Mouse (Mus musculus) MN1 (cell line): ENCODE measurements around the gene Tuba1b.

Experiments
- DNase-seq: peaks from one replicate; pipeline ENCODE4 v3.0.0-alpha.2; 2016; ENCODE audit warnings: low spot score

The Tuba1b gene

GRCm38 (mm10) chr15:98891198-98891742, 43.1 kb downstream of the Tuba1b start:
- DNase-seq: no peak

- no peak for DNase-seq
These were observed 46.8 kb downstream of the Tuba1b start for GRCm38 (mm10) chr15:98887526-98887925.

DNA sequence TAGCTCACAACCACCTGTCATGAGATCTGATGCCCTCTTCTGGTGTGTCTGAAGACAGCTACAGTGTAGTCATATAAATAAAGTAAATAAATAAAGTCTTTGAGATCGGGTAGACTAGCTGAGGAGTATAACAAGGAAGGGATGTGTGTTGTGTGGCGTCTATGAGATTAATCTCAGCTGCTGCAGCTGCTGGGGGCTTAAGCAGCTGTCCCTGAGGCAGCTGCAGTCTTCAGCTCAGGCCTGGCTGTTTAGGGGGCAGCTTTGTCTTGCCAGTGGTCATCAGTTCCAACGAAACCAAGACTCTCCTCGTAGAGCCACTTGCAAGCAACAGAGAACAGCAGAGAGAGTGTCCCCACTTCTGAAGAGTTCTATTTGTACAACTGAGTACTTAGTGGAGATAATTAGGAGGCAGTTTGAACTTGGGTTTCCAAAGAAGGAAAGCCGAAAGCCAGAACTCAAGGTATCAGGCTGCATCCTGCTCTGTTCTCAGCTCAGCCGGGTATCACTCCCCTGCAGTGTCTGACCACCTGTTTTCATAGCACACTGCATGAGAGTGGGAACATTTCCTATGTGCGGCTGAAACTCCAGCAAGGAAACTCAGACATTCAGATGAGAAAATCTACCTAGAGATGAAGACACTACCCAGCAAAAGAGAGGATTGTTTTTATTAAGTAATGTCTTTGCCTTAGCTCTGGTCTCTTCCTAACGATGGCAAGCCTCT, 47.5 kb downstream of the Tuba1b start:
- no peak for DNase-seq

DNA sequence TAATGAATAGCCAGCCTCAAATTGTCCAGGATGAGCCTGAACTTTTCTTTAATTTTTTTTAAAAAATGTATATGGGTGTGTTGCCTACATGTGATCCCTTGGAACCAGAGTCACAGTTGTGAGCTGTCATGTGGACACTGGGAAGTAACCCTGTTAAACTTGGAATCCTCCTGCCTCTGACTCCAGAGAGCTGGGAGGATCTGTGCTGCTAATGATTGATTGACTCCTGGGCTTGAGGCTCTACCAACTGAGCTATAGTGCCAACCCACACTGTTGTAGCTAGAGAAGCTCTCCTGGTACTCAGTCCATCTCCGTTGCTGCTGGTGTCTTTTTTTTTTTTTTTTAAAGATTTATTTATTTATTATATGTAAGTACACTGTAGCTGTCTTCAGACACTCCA, 50.3 kb downstream of the Tuba1b start:
- no peak for DNase-seq

DNA sequence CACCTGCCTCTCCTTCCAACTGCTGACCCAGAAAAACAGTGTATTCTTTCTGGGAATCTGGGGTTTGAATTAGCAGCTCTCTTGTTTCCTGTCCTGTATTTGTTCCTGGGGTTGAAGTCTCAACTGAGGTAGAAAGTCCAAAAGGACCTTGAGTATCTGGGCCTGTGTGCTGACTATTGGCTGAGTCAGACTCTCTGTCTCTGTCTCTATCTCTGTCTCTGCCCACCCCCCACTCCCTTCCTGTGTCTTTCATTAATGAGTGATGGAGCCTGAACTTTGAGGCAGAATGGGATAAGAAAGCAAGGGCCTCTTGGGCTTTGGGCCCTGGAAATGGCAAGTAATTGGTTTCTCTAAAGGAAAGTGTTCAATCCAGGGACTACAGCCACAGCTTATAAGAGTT, 50.7 kb downstream of the Tuba1b start:
- no peak for DNase-seq

- no peak for DNase-seq
These were observed 52.7 kb downstream of the Tuba1b start for GRCm38 (mm10) chr15:98881656-98882008.
